Mouse (Mus musculus) lung, postnatal 0 days (tissue): ENCODE results near the gene Arf3.

ENCODE experiments used
- CTCF ChIP-seq: IDR thresholded peaks from 2 replicates; pipeline ENCODE4 v1.5.1; 2016; ENCODE audit warnings: antibody characterized with exemption, mild to moderate bottlenecking
- EP300 ChIP-seq: IDR thresholded peaks from 2 replicates; pipeline ENCODE4 v1.6.1; 2016; ENCODE audit warnings: antibody characterized with exemption, mild to moderate bottlenecking, control low read depth

GRCm38 (mm10) chr15:98738796-98739195, 24.2 kb downstream of the Arf3 start:
- TF ChIP-seq CTCF (peak; percentile 52), EP300 (no peak)
